Mouse (Mus musculus) liver, postnatal 0 days (tissue): ENCODE measurements around the gene Dock1. TPM values are rescaled to one million over a fixed set of nuclear protein-coding genes. Genes with fewer than 3 reads are reported as not detected.

ENCODE experiments used
- ATAC-seq: fragments of 200-750 bp; cut with Nextera tagmentation; 2 replicates; pipeline ENCODE4 v1.8.0; 2017; ENCODE audit warnings: mild to moderate bottlenecking, moderate library complexity
- DNase-seq: peaks from one replicate; pipeline ENCODE4 v3.0.0-alpha.2; 2016
- H3K27ac ChIP-seq: fragments of 300-500 bp; sonication (generic); 2 replicates; pipeline ENCODE4 v1.5.1; 2014; ENCODE audit warnings: antibody characterized with exemption, moderate library complexity, mild to moderate bottlenecking, low read depth
- H3K27me3 ChIP-seq: fragments of 300-500 bp; sonication (generic); 2 replicates; pipeline ENCODE4 v1.6.1; 2014; ENCODE audit warnings: low read length, control low read depth, mixed read lengths; ENCODE audit not compliant: insufficient read depth
- H3K36me3 ChIP-seq: fragments of 300-500 bp; sonication (generic); replicated peaks from 2 replicates; pipeline ENCODE4 v1.6.1; 2014; ENCODE audit warnings: mild to moderate bottlenecking, control low read depth, low read length, moderate library complexity, mixed read lengths; ENCODE audit not compliant: insufficient read depth
- H3K4me1 ChIP-seq: fragments of 300-500 bp; sonication (generic); 2 replicates; pipeline ENCODE4 v1.6.1; 2014; ENCODE audit warnings: antibody characterized with exemption, mild to moderate bottlenecking, control low read depth; ENCODE audit not compliant: insufficient read depth
- H3K4me2 ChIP-seq: fragments of 300-500 bp; sonication (generic); 2 replicates; pipeline ENCODE4 v1.6.1; 2014; ENCODE audit warnings: low read depth, mild to moderate bottlenecking, low read length, moderate library complexity, mixed read lengths
- H3K4me3 ChIP-seq: fragments of 300-500 bp; sonication (generic); 2 replicates; pipeline ENCODE4 v1.5.1; 2014; ENCODE audit warnings: low read depth, low read length
- H3K9ac ChIP-seq: fragments of 300-500 bp; sonication (generic); replicated peaks from 2 replicates; pipeline ENCODE4 v1.6.1; 2014; ENCODE audit warnings: mild to moderate bottlenecking, moderate library complexity
- H3K9me3 ChIP-seq: fragments of 300-500 bp; sonication (generic); 2 replicates; pipeline ENCODE4 v1.6.1; 2016; ENCODE audit warnings: mild to moderate bottlenecking, control low read depth, low read length, mixed read lengths
- CTCF ChIP-seq: sonication (generic); IDR thresholded peaks from 2 replicates; pipeline ENCODE4 v1.5.1; 2016; ENCODE audit warnings: antibody characterized with exemption, low read depth
- EP300 ChIP-seq: IDR thresholded peaks from 2 replicates; pipeline ENCODE4 v1.6.1; 2016; ENCODE audit warnings: antibody characterized with exemption, low read depth, mild to moderate bottlenecking
- WGBS: fragments of 180-500 bp; shearing (Covaris S2); extraction: QIAGEN DNeasy Blood & Tissue Kit; methylation state at CpG from one replicate; pipeline ENCODE4 v1.1.7; 2014; ENCODE audit not compliant: insufficient replicate concordance; 5-methylcytosine and 5-hydroxymethylcytosine counted together
- polyA plus RNA-seq: library from polyadenylated mRNA; unstranded; fragments of >200 nt; fragmentation: Nextera tagmentation; extraction: Ambion mirVana; gene quantifications from 2 replicates; pipeline ENCODE4 v1.2.1, GENCODE M21; 2015

The Dock1 gene
- polyA plus RNA-seq, 1 experiment from 2014 or later = 3.2 TPM

DNA sequence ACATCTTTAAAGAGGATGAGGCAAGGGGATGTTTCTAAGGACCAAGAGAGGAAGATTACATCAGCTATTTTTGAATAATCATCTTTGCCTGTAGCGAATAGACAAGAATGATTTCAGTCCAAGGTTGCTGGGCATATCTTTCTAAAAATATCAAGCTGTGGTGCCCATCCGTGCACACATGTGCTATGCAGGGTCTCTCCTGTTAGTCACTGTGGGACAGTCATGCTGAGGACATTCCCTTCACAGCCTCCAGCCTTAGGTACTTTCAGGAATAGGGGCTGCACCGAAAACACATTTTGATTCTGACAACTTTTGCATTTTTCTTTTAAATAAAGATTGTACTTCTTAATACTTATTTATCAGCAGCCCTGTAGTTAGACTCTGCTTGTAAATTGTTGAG lies 124.4 kb downstream of the Dock1 start:
- Histone ChIP-seq H3K27ac (no peak overlapping the region), H3K4me3 (no peak overlapping the region), H3K4me1 (no peaks in the 10 kb centered on the region), H3K4me2 (no peak overlapping the region), H3K9ac (no peak overlapping the region), H3K27me3 (no peaks in the 10 kb centered on the region), H3K36me3 (peaks cover 14% of the 10 kb centered on the region; the same call in 1 of the 2 replicates), H3K9me3 (no peaks in the 10 kb centered on the region)
- no peak for ATAC-seq
- no peak for DNase-seq
- WGBS = 76% methylated on average over 3 of the region's 3 CpGs
- no peak for TF ChIP-seq EP300
- no peak for TF ChIP-seq CTCF

DNA sequence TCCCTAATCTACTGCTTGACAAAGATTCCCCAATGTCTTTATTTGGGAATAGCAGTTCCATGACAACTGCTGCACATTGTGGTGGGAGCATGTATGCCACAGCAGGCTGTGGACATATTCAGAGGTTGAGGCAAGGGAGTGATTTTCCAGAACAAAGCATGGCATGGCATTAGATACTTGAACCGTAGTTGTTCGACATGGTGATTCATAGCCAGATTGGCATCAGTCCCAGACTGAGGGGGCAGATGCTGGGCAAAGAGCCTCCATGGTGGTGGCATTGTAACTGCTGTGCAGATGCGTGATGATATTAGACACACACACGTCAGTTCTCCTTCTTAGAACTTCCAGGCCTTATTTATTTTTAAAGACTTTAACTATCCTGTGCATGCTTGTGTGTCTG lies 129.6 kb downstream of the Dock1 start:
- no peak overlapping the region for H3K4me3 ChIP-seq
- H3K4me2 ChIP-seq = no peak overlapping the region
- WGBS = 76% methylated on average over 4 of the region's 4 CpGs
- H3K27ac ChIP-seq = no peak overlapping the region
- no peak for DNase-seq
- no peaks in the 10 kb centered on the region for H3K4me1 ChIP-seq
- no peak for ATAC-seq
- peaks cover 10% of the 10 kb centered on the region; the same call in 1 of the 2 replicates for H3K36me3 ChIP-seq
- H3K9ac ChIP-seq = no peak overlapping the region
- H3K9me3 ChIP-seq = no peaks in the 10 kb centered on the region
- H3K27me3 ChIP-seq = no peaks in the 10 kb centered on the region
- TF ChIP-seq EP300 = no peak
- TF ChIP-seq CTCF = no peak

DNA sequence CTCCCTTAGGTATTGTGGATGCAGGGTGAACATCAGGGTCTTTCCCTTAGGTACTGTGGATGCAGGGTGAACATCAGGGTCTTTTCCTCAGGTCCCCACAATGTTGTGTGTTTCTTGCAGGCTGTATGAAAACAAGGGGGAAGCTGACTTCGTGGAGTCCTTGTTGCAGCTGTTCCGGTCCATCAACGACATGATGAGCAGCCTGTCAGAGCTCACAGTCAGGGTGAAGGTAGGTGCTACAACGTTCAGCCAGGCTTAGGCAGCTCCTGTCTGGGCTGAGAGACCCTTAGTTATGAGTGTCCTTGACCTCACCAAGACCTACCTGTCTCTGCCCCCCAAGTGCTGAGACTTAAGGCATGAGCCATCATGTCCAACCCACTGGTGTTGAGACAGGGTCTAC lies 134.0 kb downstream of the Dock1 start:
- Histone ChIP-seq H3K27ac (no peak overlapping the region), H3K4me2 (no peak overlapping the region), H3K4me1 (no peaks in the 10 kb centered on the region), H3K36me3 (peaks cover 7% of the 10 kb centered on the region; the same call in 1 of the 2 replicates), H3K4me3 (no peak overlapping the region), H3K9ac (no peak overlapping the region), H3K9me3 (no peaks in the 10 kb centered on the region), H3K27me3 (no peaks in the 10 kb centered on the region)
- DNase-seq = no peak
- WGBS = 71% methylated on average over 4 of the region's 4 CpGs
- no peak for TF ChIP-seq EP300
- no peak for TF ChIP-seq CTCF
- no peak for ATAC-seq

DNA sequence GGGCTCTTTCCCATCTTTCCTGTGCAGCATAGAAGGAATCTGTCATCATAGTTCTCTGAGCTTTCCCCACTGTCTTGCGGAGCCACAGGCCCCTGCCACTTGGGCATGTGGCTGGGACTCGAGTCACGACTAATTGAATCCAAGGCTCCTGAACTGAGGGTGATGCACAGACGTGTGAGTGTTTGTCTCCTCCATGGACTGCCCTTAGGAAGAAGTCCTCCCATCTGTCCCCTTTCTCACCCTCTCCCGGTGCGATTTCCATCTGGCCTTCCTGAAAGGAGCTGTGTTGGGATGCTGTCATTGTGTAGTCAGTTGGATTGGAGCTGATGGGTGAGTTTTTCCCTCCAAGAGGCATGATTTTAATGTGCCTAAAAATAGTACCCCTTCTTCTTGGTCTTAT lies 136.3 kb downstream of the Dock1 start:
- Histone ChIP-seq H3K9ac (no peak overlapping the region), H3K4me2 (no peak overlapping the region), H3K4me3 (no peak overlapping the region), H3K27ac (no peak overlapping the region), H3K9me3 (no peaks in the 10 kb centered on the region), H3K4me1 (no peaks in the 10 kb centered on the region), H3K27me3 (no peaks in the 10 kb centered on the region), H3K36me3 (peaks cover 7% of the 10 kb centered on the region; the same call in 1 of the 2 replicates)
- TF ChIP-seq CTCF (no peak), EP300 (no peak)
- no peak for DNase-seq
- WGBS = 81% methylated on average over 6 of the region's 6 CpGs
- ATAC-seq = no peak

DNA sequence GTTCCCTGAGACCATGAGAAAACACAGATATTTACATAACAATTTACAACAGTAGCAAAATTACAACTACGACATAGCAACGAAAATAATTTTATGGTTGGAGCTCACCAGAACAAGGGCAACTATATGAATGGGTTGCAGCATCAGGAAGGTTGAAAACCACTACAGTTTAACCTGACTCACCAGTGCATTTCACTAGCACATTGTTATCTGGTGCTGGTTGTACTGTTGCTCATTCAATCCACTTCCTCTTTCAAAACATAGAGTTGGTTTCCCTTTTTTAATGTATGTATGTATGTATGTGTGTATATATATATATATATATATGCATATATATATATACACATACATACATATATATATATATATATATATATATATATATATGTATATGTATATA lies 138.0 kb downstream of the Dock1 start:
- no peaks in the 10 kb centered on the region for H3K9me3 ChIP-seq
- H3K4me1 ChIP-seq = no peaks in the 10 kb centered on the region
- WGBS = 72% methylated on average over 2 of the region's 2 CpGs
- no peak overlapping the region for H3K9ac ChIP-seq
- H3K36me3 ChIP-seq = peaks cover 10% of the 10 kb centered on the region; the same call in 1 of the 2 replicates
- H3K27ac ChIP-seq = no peak overlapping the region
- no peaks in the 10 kb centered on the region for H3K27me3 ChIP-seq
- no peak overlapping the region for H3K4me3 ChIP-seq
- no peak overlapping the region for H3K4me2 ChIP-seq
- no peak for DNase-seq
- ATAC-seq = no peak
- TF ChIP-seq CTCF (no peak), EP300 (no peak)

DNA sequence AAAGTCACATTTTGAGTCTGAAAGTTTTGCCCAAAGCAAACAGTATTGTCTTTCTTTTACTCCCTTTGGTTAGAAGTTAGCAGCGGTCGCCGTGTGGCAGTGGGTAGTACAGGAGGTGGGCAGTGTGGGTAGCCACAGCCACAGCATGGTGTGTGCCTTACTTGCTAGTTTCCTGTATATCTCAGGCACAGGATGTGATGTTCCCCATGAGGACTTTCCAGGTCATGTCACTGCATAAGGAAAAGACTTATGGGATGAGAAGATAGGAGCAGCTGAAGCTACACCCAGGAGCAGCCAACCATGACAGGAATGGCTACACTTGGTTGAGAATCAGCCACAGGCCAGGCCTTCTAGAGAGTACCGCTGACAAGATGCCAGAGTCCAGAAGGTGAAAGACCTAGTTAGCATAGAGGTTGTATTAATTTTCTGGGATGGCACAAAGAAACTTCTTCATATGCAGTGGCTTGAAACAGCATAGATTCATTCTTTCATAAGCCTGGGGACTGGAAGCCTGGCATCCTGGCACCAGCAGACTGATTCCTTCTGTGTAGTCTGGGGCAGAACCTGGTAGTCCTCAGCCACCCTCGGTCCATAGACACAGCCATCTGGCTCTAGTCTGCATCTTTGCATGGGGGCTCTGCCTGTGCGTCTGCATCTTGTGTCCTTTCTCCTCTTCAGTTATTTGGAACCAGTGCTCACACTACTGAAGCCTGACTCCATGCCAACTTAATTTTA lies 139.0 kb downstream of the Dock1 start:
- Histone ChIP-seq H3K36me3 (peaks cover 9% of the 10 kb centered on the region; the same call in 1 of the 2 replicates), H3K4me1 (no peaks in the 10 kb centered on the region), H3K4me2 (no peak overlapping the region), H3K27ac (no peak overlapping the region), H3K27me3 (no peaks in the 10 kb centered on the region), H3K4me3 (no peak overlapping the region), H3K9ac (no peak overlapping the region), H3K9me3 (no peaks in the 10 kb centered on the region)
- ATAC-seq = no peak
- TF ChIP-seq EP300 (no peak), CTCF (no peak)
- WGBS = 75% methylated on average over 6 of the region's 6 CpGs
- DNase-seq = no peak
